Mouse (Mus musculus): ENCODE measurements around the gene Hectd4.
A peak's percentile ranks its signal among the peaks of the same experiment; 100 is the strongest.

Gene Hectd4

DNA sequence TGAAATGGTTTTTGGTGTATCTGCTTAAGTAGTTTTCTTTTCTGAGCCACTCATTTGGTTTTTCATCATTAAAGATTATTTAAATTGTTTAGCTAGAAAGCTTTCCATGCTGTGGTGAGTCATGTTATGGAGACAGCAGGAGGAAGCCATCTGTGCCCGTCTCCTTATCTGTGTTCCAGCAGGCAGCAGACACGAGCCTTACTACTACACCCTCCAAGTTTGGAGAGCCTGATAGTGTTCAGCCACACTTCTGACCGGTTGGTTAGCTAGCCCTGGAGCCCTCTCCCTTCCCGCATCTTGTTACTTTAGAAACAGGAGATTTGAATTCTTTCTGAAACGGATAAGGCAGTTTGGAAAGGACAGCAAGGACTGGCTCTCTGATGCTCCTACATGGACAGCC, 16.2 kb downstream of the Hectd4 start:
- DNase-seq (ENCODE audit: low spot score) = no peak

DNA sequence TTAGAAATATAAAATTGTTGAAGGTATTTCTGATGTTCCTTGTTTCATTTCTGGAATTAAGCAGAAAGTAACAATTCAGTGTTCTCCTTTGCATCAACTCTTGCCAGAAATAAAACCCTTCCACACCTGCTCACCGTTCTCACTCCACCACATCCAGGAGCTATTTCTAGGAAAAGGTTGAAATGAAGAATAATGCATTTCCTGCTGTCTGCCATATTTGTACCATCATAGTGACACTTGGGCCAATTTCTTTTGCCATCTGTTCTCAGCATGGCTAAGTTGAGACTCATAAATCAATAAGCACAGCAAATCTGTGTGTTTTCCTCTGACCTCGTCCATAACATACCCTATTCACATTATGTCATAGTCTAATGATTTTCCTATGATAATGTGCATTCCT, 18.2 kb downstream of the Hectd4 start:
- no peak for DNase-seq (ENCODE audit: low spot score)

DNA sequence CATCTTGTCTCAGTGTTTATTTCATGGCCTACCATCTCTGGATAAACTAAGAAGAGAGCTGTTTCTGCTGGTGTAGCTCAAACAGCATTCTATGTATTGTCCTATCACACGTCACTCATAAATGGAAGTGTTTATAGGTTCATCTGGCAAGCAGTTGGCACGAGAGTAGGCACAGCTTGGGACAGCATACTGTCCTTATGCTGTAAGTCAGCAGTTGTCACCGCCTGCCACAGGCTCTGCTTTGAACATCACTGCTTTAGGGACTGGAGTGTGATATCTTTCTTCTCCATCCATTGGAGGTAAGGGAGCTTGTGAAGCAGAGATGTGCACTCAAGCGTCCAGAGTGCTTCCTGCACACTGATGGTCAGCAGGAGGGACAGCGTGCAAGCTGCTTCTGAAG, 19.8 kb downstream of the Hectd4 start:
- DNase-seq (ENCODE audit: low spot score) = no peak

DNA sequence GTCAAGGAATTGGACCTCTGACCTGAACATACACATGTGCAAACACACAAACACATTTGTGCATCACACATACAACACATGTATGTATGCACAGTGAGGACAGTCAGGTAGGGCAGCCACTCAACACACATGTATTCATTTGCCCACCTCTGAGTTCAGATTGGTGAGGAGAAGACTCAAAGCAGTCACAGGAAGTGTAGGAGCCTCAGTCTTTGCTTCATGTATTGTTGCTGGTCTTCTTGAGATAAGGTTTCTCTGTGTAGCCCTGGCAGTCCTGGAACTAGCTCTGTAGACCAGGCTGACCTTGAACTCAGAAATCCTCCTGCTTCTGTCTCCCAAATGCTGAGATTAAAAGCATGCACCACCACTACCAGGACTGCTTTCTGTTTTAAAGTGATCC, 21.2 kb downstream of the Hectd4 start:
- DNase-seq (ENCODE audit: low spot score) = no peak

DNA sequence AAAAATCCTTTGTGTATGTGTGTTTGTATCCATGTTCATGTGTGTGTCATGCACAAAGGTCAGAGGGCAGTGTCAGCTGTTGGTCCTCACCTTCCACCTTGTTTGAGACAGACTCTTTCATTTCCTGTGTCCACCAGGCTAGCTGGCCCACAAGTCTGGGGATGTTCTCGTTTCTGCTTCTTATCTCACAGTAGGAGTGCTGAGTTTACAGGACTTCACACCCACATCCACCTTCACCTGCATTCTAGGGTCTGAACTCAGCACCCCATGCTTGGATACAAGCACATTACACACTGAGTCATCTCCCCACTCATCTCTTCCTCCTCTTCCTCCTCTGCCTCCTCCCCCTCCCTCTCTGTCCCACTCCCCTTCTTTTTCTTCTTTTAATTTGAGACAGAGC, 22.2 kb downstream of the Hectd4 start:
- DNase-seq (ENCODE audit: low spot score) = no peak

DNA sequence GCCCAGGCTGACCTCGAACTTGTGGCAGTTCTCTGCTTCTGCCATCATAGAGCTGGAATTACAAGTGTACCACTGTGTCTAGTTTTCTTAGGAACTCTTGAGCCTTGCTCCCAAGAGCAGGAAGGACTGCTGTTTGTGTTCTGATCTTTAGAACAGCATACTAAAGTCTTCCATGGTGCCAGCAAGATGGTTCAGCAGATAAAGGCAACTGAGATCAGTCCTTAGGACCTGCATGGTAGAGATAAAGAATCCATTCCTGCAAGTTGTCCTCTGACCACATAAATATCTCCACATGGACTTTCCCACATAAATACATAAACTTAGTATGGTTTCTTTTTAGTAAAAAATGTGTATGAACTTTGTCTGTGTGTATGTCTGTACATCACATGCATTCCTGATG, 22.7 kb downstream of the Hectd4 start:
- no peak for DNase-seq (ENCODE audit: low spot score)

DNA sequence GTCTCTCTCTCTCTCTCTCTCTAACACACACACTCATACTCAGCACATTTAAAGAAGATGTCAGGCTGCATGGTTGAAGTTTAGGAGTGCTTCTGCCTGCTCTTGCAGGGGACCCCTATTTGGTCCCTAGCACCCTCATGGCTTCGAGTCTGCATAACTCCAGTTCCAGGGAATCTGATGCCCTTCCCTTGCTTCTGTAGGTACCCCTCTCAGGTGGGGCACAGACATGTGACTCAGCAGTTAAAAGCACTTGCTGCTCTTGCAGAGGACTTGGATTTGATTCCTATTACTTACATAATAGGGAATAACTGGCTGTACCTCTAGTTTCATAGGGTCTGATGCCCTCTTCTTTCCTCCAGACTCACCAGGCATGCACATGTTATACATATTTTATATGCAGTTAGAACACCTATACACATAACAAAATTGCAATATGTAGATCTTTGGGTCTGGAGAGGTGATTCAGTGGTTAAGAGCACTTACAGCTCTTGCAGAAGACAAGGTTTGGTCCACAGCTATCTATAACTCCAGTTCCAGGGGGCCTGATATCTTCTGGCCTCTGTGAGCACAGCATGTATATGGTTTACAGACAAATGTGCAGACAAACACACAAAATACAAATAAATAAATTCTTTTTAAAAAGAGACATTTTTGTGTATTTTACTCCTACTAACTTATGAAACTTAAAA, 23.8 kb downstream of the Hectd4 start:
- no peak for DNase-seq (ENCODE audit: low spot score)

DNA sequence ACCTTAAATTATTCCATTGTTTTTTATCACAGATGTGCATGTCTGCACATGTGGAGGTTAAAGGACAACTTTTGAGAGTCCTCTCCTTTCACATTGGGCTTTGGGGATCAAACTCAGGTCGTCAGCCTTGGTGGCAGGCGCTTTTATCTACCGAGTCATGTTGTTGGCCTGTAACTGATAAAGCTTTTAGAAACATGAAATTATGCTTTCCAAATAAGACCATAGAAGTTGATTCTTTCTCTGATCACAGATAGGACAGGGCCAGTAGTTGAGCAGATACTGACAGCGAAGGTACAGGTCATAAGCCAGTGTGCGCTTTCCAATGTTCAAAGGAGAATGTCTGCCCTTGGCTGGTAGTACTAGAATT, 24.3 kb downstream of the Hectd4 start:
- DNase-seq (ENCODE audit: low spot score) = no peak

DNA sequence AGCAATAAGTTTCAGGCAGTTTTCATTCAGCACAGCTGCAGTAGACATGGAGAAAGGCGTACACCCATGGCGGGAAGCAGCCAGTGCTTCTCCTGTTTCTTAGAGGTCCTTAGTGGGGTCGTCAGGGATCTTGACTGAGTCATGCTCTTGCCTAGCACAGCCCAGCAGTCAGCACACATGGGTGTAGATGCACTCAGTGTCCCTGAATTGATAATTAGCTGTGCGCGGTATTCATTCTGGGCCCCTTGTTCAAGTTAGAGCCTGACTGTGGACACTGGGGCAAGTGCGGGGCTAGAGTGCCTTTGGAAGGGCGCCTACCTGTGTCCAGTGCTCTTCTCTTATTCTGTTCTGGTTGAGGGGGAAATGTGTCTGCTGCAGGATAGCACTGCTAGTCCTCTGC, 25.2 kb downstream of the Hectd4 start:
- no peak for DNase-seq (ENCODE audit: low spot score)

DNA sequence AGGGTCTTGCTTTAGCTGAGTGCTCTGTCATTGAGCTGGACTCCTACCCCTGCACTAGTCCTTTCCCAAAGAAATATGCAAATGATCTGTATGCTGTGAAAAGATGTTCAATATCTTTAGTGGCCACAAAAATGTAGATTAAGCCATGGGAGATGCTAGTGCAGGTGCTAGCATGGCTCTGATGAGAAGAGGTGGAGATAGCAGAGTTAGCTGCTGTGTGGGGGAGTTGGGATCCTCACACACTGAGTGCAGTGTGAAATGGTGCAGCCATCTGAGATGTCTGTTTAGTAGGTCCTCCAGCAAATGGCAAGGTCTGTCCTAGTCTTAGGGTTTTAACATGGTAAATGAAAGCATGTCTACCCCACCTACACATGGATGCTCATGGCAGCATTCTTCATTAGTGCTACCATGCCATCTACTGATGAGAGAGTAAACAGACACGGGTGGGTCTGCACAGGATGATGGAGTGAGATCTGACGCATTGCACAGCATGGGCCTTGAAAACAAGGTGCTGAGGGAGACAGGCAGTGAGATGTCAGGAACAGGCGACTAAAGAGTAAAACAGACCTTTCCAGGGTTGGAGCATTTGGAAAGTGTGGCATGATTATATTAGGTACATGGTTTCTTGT, 28.9 kb downstream of the Hectd4 start:
- DNase-seq (ENCODE audit: low spot score) = no peak

DNA sequence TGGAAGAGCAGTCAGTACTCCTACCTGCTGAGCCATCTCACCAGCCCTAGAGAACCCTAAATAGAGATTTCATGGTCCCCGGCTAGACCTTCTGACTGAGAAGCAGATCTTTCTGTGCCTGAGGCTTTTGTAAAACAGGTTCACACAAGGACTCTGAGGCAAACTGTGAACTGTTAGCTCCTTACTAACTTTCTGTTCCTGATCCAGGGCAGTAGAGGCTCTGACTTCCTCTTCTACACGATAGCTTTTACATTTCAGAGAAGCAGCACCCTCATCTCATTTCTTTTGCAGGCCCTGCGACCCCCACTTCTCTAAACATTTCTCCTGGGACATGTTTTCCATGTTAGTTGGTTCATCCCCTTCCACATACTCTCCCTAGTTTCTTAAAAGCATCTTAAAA, 29.7 kb downstream of the Hectd4 start:
- no peak for DNase-seq (ENCODE audit: low spot score)

DNA sequence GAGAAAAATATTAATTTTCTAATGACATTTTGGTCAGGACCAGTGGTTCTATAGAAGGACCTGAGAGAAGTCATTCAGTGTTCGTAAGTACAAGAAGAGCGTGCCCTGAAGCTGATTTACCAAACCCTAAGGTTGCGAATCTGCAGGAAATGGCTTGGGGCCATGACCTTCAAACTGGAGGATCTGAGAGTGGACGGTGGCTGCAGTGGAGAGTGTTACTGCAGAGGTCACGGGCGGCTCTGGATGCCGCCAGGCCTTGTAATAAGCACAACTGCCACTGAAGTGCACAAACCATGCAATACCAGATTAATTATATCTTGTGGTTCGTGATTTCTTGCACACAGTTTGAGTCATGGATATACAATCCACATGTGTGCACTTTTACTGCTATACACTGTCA, 31.8 kb downstream of the Hectd4 start:
- peak; percentile 27 for DNase-seq (ENCODE audit: low spot score)

DNA sequence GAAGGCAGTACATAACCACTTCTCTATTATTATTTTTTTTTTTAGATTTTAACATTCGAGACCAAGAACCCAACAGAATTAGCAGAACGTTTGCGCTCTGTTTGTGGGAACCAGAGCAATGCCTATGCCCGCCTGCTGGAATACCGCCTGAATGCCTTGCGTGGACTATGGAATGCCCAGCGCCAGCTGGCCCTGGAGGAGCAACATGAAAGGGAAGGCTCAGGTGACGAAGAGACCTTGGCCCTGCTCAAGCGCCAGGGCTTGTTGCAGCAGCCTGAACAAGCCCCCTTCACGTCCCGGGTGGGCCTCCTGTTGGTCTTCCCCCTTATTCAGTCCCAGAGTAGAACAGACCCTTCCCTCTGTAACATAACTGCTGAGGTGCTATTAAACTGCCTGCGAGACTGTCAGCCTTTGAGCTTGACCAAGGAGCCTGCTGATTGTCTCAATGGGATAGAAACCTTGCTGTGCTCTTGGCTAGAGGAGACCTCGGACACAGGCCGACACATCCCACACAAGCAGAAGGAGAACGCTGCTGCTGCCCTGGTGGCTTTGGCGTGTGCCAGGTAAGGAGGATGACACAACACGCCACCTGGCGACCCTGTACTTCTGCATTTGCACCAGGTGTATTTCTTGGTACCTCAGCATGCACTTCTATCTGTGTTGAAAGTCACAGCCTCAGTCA, 33.9 kb downstream of the Hectd4 start:
- DNase-seq (ENCODE audit: low spot score) = no peak

DNA sequence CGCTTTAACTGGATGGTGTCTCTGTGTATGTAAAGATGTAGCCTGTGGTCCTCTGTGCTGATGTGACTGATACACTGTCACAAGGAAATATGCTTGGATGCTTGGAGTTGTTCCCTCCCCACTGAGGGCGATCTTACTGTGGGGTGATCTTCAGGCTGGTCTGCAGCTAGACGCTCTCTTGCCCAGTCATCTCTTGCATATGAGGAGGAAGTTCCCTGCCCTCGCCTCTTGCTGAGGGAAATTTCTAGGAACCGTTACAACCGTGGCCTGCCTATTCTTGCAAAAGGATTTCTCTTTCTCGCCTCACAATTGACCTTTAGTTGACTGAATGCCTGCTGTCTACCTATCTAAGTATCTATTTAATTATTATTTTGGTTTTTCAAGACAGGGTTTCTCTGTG, 35.0 kb downstream of the Hectd4 start:
- DNase-seq (ENCODE audit: low spot score) = no peak

DNA sequence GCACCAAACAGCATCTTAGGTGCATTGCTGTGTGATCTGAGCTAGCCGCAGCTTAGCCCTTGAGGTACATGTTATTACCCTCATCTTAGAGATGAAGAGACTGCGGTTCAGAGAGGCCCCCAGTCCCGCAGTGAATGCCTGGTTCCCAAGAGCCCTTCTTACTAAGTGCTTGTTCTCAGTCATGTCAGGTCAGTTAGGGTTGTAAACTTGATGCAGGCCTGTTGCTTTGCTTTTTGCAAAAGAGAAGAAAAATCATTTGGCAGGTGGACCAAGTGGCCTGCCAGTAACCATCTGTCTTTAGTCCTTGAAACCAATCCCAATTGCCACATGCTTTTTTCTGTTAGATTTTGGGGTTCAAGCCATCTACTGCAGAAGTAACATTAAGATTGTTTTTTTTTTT, 41.8 kb downstream of the Hectd4 start:
- no peak for DNase-seq (ENCODE audit: low spot score)

DNA sequence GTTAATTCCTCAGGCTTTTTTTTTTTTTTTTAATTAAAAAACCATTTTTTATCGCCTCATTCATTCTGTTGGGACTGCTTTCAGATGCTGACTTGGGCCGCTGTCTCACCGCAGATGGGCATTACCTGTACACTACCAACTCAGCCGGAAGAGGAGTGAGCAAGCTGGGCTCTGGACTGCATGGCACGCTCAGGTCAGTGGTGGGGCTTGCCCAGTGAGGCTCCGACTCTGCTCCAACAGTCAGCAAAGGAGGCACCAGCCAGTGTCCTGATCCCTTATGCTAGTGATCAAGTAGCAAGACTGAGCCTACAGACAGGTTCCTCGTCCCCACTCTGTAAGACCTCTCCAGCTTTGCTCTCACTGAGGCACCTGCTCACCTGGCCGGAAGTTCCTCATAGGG, 42.4 kb downstream of the Hectd4 start:
- no peak for DNase-seq (ENCODE audit: low spot score)

DNA sequence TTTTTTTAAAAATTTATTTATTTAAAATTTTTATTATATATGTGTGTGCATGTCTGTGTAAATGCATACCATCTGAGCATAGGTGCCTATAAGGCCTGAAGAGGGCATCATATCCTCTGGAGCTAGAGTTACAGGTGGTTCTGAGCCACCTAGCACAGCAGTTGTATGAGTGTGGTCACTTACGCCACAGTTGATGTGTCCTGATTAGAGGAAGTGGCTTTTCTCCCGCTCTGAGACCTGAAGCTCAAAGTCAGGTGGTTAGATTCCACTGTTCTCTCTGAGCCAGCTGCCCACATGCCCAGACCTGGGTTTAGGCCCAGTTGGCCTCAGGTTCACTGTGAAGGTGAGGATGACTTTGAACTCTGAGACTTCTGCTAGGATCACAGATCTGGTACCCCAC, 44.6 kb downstream of the Hectd4 start:
- DNase-seq (ENCODE audit: low spot score) = no peak

DNA sequence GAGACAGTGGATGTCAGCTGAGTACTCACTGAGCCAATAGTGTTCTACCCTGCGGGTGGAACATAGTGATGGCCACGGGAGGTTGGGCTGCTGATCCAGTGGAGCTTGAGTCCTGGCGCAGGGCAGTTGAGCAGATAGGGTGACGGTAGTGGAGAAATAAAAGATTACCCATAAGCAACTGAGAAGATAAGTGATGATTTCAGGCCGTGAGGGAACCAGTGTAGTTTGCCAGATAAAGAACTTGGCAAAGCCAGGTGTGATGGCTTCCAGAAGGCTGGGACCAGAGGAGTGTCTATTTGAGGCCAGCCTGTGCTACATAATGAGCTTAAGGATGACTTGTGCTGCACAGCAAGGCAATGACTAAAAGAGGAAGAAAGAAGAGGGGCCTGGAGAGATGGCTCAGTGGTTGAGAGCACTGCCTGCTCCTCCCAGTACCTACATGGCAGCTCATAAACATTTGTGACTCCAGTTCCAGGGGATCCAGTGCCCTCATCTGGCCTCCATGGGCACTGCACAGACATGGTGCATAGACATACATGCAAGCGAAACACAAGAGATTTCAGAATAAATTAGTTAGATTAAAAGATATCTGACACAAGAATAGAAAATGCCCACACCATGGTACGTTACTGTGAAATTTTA, 46.8 kb downstream of the Hectd4 start:
- DNase-seq (ENCODE audit: low spot score) = peak; percentile 41

DNA sequence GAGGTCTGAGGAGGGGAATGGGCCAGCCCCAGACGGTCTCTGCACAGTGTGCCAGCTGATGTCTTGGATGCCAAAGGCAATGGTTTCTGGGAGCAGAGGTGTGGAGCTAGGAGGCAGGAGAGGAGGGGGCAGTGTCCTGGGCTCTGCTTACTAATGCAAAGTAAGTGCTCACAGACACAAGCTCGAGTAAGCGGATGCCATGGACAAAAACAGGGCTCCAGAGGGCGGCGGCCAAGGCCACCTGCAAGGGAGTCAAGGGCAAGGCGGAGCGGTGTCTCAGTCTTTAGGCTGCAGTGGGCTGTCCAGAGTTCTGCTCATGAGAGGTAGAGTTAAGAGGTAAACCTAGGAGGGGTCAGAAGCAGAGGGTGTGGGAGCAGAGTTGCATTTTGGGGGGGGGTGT, 51.0 kb downstream of the Hectd4 start:
- DNase-seq (ENCODE audit: low spot score) = no peak

DNA sequence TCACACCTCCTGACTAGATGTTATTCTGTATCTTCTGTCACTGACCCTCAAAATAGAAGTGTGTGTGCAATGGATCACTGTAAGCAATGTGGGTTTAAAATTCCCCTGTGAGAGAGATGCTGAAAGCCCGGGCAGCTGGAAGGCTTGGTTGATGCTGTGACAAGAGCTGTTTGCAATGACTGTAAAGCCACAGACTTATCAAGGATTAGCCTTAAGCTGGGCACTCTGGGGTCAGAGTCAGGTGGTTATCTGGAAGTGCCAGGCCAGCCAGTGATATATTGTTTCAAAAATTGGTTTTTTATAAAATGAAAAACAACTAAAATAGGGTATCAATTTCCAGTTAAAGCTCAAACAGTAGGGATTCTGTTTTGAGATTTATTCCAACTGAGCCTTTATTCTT, 56.8 kb downstream of the Hectd4 start:
- no peak for DNase-seq (ENCODE audit: low spot score)

DNA sequence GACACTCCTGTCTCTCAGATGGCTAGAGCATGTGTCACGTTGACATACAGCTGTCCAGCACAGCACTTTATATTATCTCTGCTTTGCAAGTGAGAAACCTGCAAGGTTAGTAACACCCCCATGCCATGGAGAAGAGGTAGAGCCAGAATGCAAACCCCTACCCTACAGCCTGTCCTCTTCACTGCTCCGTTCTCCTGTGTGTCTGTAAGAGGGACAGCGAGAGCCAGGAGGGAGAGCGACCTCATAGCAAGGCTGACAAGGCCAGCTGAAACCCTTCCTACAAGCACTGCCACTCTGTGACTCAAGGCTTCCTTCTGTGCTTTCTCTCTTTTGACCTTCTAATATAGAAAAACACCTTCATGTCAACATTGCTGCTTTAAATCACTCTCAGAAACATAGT, 60.4 kb downstream of the Hectd4 start:
- peak; percentile 16 for DNase-seq (ENCODE audit: low spot score)

DNA sequence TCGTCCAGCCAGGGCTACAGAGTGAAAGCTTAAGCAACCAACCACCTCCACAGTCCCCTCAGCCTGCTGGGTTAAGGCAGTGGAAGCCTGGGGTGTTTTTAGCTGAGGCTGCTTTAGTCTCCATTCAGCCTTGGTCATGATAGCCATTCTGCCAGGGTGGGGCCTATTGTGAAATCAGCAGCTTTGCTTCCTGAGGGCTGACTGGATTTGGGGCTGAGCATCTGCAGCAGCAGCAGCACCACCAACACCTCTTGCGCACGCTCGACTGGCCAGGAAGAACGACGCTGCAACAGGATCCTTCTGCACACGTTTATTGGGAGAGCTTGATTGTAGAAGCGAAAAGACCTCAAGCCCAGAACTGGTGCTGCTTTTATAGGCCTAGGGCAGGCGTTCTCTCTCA, 63.0 kb downstream of the Hectd4 start:
- no peak for DNase-seq (ENCODE audit: low spot score)

DNA sequence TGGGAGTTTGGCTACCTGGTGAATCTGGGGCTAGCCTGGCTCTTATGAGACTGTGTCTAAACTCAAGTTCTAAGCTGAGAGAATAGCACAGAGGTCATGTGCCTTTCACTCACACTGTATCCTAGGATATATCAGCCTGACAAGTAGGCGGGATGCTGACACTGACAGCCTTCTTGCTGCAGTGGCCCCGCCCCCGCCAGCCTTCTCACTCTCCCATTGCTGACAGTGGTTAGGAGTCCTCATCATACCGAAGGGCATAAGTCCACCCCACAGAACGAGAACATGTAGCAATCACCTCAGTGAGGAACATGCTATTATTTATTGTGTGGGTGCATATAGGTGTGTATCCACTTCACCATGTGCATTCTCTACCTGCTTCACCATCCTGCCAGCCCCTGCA, 64.8 kb downstream of the Hectd4 start:
- no peak for DNase-seq (ENCODE audit: low spot score)
